Mouse (Mus musculus) cerebellum, adult 18-20 months (tissue): ENCODE measurements at regions not wholly inside any gene's neighbourhood (a gene's known extent, or its start where the extent isn't known, plus 50 kb on each side); places are given as distances from the start of the nearest gene placed in this dataset.

Source experiments
- DNase-seq, 2 experiments: peaks; one replicate each; pipeline ENCODE4 v3.0.0; 2021

- peak; percentile 6 to 9 for DNase-seq
Measured at GRCm38 (mm10) chr1:99369776-99370175, 402.8 kb upstream of the Cntnap5b start.

DNA sequence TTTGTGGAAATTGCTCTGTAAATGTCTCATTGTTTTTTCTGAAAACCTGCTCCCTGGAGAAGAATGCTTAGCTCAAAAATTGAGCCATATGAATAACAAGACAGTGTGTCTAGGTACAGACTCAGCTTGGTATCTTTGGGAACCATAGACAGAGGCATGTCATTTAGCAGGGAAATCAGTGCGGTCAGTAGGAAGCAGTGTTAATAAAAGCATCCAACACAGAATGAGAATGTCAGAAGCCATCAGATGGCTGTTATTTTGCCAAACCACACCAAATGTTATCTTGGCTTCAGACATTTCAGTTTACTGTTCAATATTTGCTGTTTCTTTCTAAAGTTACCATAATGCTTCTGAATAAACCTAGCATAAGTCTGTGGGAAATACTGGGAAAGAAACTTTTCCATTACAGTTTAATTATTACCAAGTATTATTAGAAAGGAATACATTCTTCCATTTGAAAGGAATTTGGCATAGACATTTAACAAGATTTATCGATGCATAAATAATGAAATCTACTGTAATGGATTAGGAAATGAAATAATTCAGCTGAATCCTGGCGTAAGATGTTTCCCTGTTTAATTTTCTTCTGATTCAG lies 402.1 kb upstream of the Cntnap5b start:
- peak in 1 of 2 experiments; percentile 6 for DNase-seq

DNA sequence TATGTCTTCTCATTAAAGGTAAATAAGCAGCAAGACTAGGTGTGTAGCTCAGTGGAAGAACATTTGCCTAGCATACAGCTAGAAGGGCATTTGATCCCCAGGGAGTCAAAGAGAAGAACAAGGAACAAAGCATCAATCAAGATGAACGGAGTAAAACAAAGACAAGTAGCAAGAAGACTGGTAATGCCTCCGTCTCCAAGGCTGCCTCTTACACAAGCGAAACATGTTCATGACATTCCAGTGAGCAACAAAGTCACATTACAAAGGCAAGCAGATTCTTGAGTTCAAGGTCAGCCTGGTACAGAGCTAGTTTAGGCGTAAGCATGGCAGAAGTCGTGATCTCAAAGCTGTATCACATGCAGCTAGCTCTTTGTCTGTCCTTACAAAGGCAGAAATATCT lies 376.8 kb upstream of the Cntnap5b start:
- DNase-seq = no peak
